Mouse (Mus musculus) heart, embryonic 13.5 days (tissue): ENCODE results near the gene Gsx2. TPM values are rescaled to one million over a fixed set of nuclear protein-coding genes. Genes with fewer than 3 reads are reported as not detected.

ENCODE experiments used
- ATAC-seq: fragments of 200-750 bp; cut with Nextera tagmentation; 2 replicates; pipeline ENCODE4 v1.8.0; 2017; ENCODE audit warnings: moderate TSS enrichment; ENCODE audit not compliant: insufficient number of reproducible peaks, low FRiP score, low TSS enrichment; ENCODE audit errors: extremely low read depth
- H3K27ac ChIP-seq: fragments of 300-500 bp; sonication (generic); replicated peaks from 2 replicates; pipeline ENCODE4 v1.5.1; 2015; ENCODE audit warnings: moderate library complexity, mild to moderate bottlenecking, inconsistent platforms
- H3K27me3 ChIP-seq: fragments of 300-500 bp; sonication (generic); replicated peaks from 2 replicates; pipeline ENCODE4 v1.6.1; 2015; ENCODE audit warnings: mild to moderate bottlenecking, inconsistent platforms
- H3K36me3 ChIP-seq: fragments of 300-500 bp; sonication (generic); 2 replicates; pipeline ENCODE4 v1.6.1; 2015; ENCODE audit warnings: mild to moderate bottlenecking, inconsistent platforms
- H3K4me1 ChIP-seq: fragments of 300-500 bp; sonication (generic); 2 replicates; pipeline ENCODE4 v1.6.1; 2015; ENCODE audit warnings: inconsistent platforms
- H3K4me2 ChIP-seq: fragments of 300-500 bp; sonication (generic); 2 replicates; pipeline ENCODE4 v1.6.1; 2015; ENCODE audit warnings: inconsistent platforms, mild to moderate bottlenecking, moderate library complexity
- H3K4me3 ChIP-seq: fragments of 300-500 bp; sonication (generic); 2 replicates; pipeline ENCODE4 v1.5.1; 2015; ENCODE audit warnings: moderate library complexity, mild to moderate bottlenecking, inconsistent platforms
- H3K9ac ChIP-seq: fragments of 300-500 bp; sonication (generic); 2 replicates; pipeline ENCODE4 v1.6.1; 2015; ENCODE audit warnings: inconsistent platforms, mild to moderate bottlenecking, moderate library complexity
- H3K9me3 ChIP-seq: fragments of 300-500 bp; sonication (generic); 2 replicates; pipeline ENCODE4 v1.6.1; 2016; ENCODE audit warnings: inconsistent platforms
- WGBS: fragments of 180-500 bp; shearing (Covaris S2); methylation state at CpG from one replicate; pipeline ENCODE4 v1.1.7; 2015; ENCODE audit warnings: mixed read lengths; 5-methylcytosine and 5-hydroxymethylcytosine counted together
- polyA plus RNA-seq: library from polyadenylated mRNA; unstranded; fragments of >200 nt; fragmentation: Nextera tagmentation; extraction: Ambion mirVana; gene quantifications from 2 replicates; pipeline ENCODE4 v1.2.1, GENCODE M21; 2015

Gsx2 gene
- polyA plus RNA-seq = not detected in 2 replicates

DNA sequence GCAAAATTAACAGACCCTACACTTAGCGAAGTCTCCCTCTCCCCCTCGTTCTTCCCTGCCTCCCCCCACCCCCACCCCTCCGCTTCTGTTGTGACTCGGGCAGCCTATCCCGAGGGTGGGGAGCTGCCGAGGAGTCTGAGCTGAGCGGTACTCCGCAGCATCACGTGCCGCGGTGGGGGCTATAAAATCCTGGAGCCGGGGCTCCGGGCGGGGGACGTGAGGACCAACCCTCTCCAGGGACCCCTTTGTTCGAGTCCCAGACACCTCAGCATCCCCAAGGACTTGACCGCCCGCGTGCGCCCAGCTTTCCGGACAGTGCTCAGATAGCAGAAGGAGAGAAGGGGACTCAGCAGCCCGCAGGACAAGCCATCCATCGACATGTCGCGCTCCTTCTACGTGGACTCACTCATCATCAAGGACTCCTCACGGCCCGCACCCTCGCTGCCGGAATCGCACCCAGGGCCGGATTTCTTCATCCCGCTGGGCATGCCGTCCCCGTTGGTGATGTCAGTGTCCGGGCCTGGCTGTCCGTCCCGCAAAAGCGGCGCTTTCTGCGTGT lies at the start of gene Gsx2:
Gene Gsx2 (plus strand): TSS at position 219 of the 559 bp plus-strand sequence.
- Histone ChIP-seq H3K9ac (no peak within 1 kb of the TSS), H3K27ac (no peak within 1 kb of the TSS), H3K4me1 (peaks cover 18% of the 10 kb centered on the region), H3K36me3 (no peaks in the 10 kb centered on the region), H3K4me3 (peak within 1 kb of the TSS; percentile 43), H3K9me3 (no peaks in the 10 kb centered on the region), H3K4me2 (peak within 1 kb of the TSS; percentile 61), H3K27me3 (peaks cover 99% of the 10 kb centered on the region)
- ATAC-seq = no peak
- whole genome bisulfite sequencing = 0% methylated on average over 41 of the region's 41 CpGs

DNA sequence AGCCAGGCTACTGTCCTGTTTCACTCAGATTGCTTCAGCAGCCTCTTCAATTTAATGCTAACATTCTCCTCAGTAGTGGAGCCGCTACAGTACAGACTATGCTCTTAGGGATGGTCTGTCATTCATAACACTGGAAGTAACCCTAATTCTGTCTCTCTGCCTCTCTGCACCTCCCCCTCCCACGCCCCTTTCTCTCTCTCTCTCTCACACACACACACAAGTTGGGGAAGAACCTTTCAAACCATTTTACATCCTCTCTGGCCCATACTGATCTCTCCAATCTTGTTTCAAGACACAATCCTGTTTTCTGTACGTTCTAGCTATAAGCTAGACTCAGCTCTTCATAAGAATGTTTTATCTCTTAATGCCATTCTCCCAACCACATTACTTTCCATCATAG lies 39.9 kb upstream of the Gsx2 start:
- peaks cover 15% of the 10 kb centered on the region for H3K36me3 ChIP-seq
- WGBS = 86% methylated on average over 3 of the region's 3 CpGs
- peaks cover 11% of the 10 kb centered on the region for H3K4me1 ChIP-seq
- no peak overlapping the region for H3K4me3 ChIP-seq
- no peak overlapping the region for H3K9ac ChIP-seq
- H3K27ac ChIP-seq = no peak overlapping the region
- no peaks in the 10 kb centered on the region for H3K9me3 ChIP-seq
- no peaks in the 10 kb centered on the region for H3K27me3 ChIP-seq
- H3K4me2 ChIP-seq = no peak overlapping the region
- ATAC-seq = no peak

DNA sequence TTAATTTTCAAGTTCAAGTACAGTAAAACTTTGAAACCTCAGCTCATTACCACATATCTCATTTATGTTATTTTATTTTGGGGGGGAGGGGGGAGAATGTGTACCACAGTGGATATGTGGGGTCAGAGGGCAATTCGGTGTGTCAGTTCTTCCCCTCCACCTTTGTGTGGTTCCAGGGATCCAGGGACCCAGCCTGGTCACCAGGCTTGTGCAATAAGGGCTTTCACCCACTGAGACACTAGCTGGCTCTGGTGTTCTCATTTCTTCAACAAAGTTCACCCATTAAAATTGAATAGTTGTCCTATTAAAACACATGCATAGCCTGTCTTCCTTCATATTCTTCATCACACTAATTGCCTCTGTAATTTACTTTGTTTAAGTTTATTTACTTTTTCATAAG lies 36.1 kb upstream of the Gsx2 start:
- H3K27me3 ChIP-seq = no peaks in the 10 kb centered on the region
- H3K4me2 ChIP-seq = no peak overlapping the region
- WGBS = 84% methylated on average over 1 of the region's 1 CpGs

DNA sequence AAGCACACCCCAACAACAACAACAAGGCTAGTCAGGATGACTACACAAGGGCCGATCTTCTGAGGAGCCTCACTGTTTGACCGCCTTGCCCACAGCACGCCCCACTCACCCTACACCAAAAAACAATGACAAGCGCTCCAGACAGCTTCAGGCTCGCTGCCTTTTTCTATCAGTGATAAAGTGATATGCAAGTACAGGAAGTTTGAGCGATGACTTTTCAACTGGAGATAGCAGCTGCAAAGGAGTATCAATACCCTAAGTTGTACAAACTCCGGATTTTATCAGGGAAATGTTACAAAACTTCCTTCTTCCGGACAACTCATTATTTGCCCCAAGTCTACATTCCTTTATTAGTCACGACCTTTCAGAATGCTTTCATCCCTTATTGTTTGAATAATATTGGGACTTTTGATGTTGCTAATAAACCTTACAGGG lies 32.4 kb upstream of the Gsx2 start:
- no peak for ATAC-seq
- no peak overlapping the region; the same call in 1 of the 2 replicates for H3K27ac ChIP-seq
- 19% methylated on average over 9 of the region's 9 CpGs for WGBS

More for the DNA sequence above, 36.1 kb upstream of the Gsx2 start:
- ATAC-seq = no peak
- Histone ChIP-seq H3K9ac (no peak overlapping the region), H3K4me3 (no peak overlapping the region), H3K27ac (no peak overlapping the region), H3K9me3 (no peaks in the 10 kb centered on the region), H3K36me3 (peaks cover 11% of the 10 kb centered on the region), H3K4me1 (peaks cover 20% of the 10 kb centered on the region)

DNA sequence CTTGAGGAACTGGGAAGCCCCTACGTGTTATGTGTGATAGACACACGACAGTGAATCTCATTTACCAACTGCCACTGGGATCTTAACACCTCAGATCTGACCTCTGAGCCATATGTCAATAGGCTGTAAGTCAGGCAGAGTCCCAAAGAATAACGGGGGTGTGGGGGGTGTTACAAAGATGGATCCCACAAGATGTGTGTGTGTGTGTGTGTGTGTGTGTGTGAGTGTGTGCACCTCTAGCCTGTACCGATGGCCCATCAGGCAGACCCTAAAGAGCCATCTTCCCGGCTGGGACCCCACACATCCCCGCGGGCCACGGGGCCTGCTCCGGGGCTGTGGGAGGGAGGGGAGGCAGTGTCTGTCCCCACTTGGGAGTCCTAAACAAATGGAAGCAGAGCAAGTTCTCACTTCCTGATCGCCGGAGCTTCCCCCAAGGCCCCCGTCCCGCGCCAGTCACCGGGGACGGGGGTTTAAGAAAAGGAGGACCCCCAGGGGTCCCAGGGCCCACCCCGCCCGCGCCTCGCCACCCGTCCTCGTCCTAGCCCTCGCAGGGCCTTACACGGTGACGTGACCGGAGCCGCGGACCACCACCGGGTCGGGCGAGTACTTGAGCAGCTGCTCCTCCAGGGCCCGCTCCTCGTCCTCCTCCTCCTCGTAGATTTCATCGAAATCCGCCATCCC lies 31.6 kb upstream of the Gsx2 start:
- Histone ChIP-seq H3K4me3 (peak overlapping the region; percentile 98), H3K9me3 (no peaks in the 10 kb centered on the region), H3K4me2 (peak overlapping the region; percentile 94), H3K27ac (peak overlapping the region; percentile 91), H3K27me3 (peaks cover 10% of the 10 kb centered on the region; the same call in 1 of the 2 replicates), H3K36me3 (peaks cover 11% of the 10 kb centered on the region), H3K4me1 (peaks cover 20% of the 10 kb centered on the region), H3K9ac (peak overlapping the region; percentile 99)
- under 1% methylated on average over 36 of the region's 36 CpGs for WGBS
- ATAC-seq = peak; percentile 61

More for the DNA sequence above, 32.4 kb upstream of the Gsx2 start:
- H3K27me3 ChIP-seq = peaks cover 3% of the 10 kb centered on the region; the same call in 1 of the 2 replicates
- peak overlapping the region; percentile 98 for H3K4me3 ChIP-seq
- peaks cover 20% of the 10 kb centered on the region for H3K4me1 ChIP-seq
- H3K4me2 ChIP-seq = peak overlapping the region; percentile 94
- H3K9me3 ChIP-seq = no peaks in the 10 kb centered on the region
- H3K36me3 ChIP-seq = peaks cover 11% of the 10 kb centered on the region
- H3K9ac ChIP-seq = peak overlapping the region; percentile 99

DNA sequence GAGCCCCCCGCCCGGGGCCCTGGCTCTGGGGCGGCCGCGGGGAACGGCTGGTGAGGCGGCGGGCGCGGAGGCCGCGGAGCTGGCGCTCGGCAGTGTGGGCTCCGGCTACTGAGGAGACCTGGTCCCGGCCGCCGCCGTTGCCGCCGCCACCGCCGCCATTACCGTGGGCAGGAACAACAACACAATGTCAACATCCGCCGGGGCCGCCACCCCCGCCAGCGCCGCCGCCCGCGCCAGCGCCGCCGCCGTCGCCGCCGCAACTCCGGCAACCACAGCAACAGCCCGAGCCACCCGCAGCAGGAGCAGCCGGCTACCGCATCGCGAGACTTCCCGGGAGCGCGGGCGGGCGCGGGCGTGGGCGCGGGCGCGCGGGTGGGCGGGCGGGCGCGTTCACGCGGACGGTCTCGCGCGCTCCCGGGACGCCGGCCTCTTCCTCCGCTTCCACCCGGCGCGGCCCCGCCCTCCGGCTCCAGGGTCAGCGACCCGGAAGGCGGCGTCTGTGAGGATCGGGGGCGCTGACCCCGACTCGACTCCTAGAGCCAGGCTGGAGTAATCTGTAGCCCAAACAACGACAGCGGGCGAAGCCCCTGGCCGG lies 31.0 kb upstream of the Gsx2 start, which contains the start of gene Chic2:
Gene Chic2 (minus strand): TSS at position 465 of the 595 bp plus-strand sequence.
- H3K4me1 ChIP-seq = peaks cover 20% of the 10 kb centered on the region
- peaks cover 11% of the 10 kb centered on the region for H3K36me3 ChIP-seq
- no peaks in the 10 kb centered on the region for H3K9me3 ChIP-seq
- peak; percentile 84 for ATAC-seq
- H3K4me2 ChIP-seq = peak within 1 kb of the TSS; percentile 94
- WGBS = under 1% methylated on average over 66 of the region's 90 CpGs
- peaks cover 10% of the 10 kb centered on the region; the same call in 1 of the 2 replicates for H3K27me3 ChIP-seq
- peak within 1 kb of the TSS; percentile 91 for H3K27ac ChIP-seq
- H3K9ac ChIP-seq = peak within 1 kb of the TSS; percentile 99
- peak within 1 kb of the TSS; percentile 98 for H3K4me3 ChIP-seq

DNA sequence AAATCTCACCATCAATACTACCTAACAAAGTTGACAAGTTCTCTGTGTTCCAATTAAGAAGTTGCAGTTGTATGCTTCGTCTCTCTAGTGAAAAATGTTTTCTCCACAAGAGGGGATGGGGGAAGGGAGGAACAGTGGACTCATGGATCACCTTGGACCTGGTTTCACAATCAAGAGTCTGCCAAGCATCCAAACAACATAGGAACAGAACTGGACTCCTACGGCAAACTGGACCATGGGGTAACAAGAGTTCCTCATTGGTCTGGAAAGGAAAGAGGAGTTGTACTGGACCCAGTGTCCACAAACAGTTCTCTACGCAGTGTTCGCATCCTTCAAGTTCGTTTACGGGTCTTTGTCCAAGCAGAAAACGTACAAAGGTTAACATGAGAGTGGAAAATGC lies 30.0 kb upstream of the Gsx2 start:
- no peak for ATAC-seq
- H3K9me3 ChIP-seq = no peaks in the 10 kb centered on the region
- H3K4me3 ChIP-seq = no peak overlapping the region
- H3K27ac ChIP-seq = no peak overlapping the region
- H3K4me2 ChIP-seq = no peak overlapping the region
- H3K9ac ChIP-seq = no peak overlapping the region
- peaks cover 10% of the 10 kb centered on the region; the same call in 1 of the 2 replicates for H3K27me3 ChIP-seq
- 89% methylated on average over 7 of the region's 7 CpGs for WGBS
- H3K36me3 ChIP-seq = peaks cover 11% of the 10 kb centered on the region
- peaks cover 20% of the 10 kb centered on the region for H3K4me1 ChIP-seq

DNA sequence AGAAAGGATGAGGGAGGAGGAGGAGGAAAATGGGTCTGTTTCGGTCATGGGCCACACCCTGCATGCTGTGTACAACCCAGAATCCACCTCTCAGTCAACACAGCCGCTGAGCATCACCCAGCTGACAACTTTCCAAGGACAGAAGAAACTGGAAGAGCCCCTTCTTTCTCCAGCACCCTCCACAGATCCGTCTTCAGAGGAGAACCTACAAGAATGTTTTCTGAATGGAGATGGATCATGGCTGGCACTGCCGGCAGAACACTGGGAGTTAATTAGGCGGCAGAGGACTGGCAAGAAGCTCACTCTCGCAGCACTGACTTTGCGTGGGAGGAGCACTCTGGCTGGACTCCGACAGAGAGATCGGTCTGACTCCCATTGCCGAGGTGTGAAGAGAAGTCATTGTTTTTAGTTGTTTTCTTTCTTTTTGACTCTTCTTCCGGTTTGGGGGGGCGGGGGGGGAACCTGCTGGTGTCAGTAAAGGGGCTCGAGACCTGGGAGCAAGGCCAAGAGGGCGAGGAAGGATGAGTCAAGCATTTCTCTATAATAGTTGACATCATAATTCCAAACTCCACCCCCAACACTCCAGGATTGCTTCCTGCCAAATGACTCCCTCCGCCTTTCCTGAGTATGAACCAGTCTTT lies 28.6 kb upstream of the Gsx2 start:
- H3K27ac ChIP-seq = no peak overlapping the region
- H3K4me3 ChIP-seq = no peak overlapping the region
- H3K9me3 ChIP-seq = no peaks in the 10 kb centered on the region
- 37% methylated on average over 15 of the region's 15 CpGs for WGBS
- peak overlapping the region; percentile 39 for H3K4me2 ChIP-seq
- H3K9ac ChIP-seq = no peak overlapping the region
- no peak for ATAC-seq
- peaks cover 17% of the 10 kb centered on the region for H3K4me1 ChIP-seq
- H3K27me3 ChIP-seq = peaks cover 10% of the 10 kb centered on the region
- peaks cover 2% of the 10 kb centered on the region; the same call in 1 of the 2 replicates for H3K36me3 ChIP-seq

DNA sequence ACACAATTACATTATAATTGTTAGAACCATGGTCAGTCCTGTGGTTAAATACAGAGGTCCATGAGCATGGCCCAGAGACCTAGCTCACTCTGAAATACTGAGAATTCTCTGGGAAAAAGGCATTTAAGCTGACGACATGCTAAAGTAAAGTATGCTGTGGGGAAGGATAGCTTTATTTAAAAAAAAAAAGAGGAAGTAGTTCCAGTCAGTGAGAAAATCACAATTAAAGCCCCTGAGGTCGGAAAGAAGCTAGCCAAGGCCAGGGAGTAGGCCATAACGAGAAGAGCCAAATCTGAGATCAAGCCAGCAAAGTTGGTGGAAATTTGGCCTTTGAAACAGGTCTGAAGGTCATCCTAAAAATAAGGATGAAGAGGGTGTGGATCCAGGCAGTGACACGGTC lies 24.3 kb upstream of the Gsx2 start:
- Histone ChIP-seq H3K4me2 (no peak overlapping the region), H3K4me3 (no peak overlapping the region), H3K9ac (no peak overlapping the region), H3K9me3 (no peaks in the 10 kb centered on the region), H3K4me1 (no peaks in the 10 kb centered on the region; the same call in 1 of the 2 replicates), H3K27ac (no peak overlapping the region), H3K36me3 (no peaks in the 10 kb centered on the region), H3K27me3 (peaks cover 18% of the 10 kb centered on the region)
- WGBS = 69% methylated on average over 4 of the region's 4 CpGs
- ATAC-seq = no peak

DNA sequence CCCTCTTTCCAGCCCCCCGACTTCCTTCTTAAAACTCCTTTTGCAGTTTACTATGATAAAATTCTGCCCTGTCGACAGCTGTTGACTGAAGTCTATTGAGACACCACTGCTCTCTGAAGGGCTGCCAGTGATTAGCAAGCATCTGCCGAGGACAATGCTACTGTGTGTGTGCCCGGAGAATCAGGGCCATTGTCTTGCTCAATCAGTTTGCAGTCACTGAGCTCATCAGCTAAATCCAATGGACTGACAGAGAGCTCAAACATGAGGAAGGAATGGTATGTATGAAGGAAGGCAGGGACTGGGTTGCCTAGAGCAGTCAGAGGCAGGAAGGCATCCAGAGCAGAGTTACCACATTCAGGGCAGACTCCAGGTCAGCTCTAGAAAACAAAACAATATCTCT lies 12.2 kb upstream of the Gsx2 start:
- WGBS = 24% methylated on average over 4 of the region's 4 CpGs

DNA sequence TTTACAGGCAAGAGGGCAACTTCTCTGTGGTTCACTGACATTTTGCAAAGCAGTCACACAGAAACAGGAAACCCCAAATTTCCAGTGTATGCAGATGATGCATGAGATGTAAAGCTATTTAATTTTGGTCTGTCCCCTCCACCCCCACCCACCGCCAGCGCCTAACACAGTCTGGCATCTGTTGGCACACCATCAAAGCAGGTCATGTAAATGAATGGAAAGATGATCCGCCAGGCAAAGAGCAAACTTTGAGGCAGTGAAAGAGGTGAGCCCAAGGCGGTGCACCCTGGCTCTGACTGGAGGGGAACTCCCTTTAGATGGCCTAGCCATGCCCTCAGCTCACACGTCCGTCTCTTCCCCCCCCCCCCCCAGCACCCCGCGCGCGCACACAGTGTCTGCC lies 8.7 kb upstream of the Gsx2 start:
- H3K27ac ChIP-seq = no peak overlapping the region

More for the DNA sequence above, 12.2 kb upstream of the Gsx2 start:
- H3K27me3 ChIP-seq = peaks cover 33% of the 10 kb centered on the region
- peaks cover 10% of the 10 kb centered on the region for H3K4me1 ChIP-seq
- no peak overlapping the region for H3K9ac ChIP-seq
- H3K4me3 ChIP-seq = no peak overlapping the region
- no peak for ATAC-seq
- H3K36me3 ChIP-seq = no peaks in the 10 kb centered on the region
- H3K4me2 ChIP-seq = no peak overlapping the region
- no peaks in the 10 kb centered on the region for H3K9me3 ChIP-seq
- no peak overlapping the region for H3K27ac ChIP-seq

More for the DNA sequence above, 8.7 kb upstream of the Gsx2 start:
- peak overlapping the region; percentile 89 for H3K4me2 ChIP-seq
- ATAC-seq = no peak
- H3K4me3 ChIP-seq = peak overlapping the region; percentile 57
- H3K4me1 ChIP-seq = peaks cover 23% of the 10 kb centered on the region
- no peaks in the 10 kb centered on the region for H3K9me3 ChIP-seq
- no peaks in the 10 kb centered on the region for H3K36me3 ChIP-seq
- WGBS = 6% methylated on average over 8 of the region's 10 CpGs
- H3K27me3 ChIP-seq = peaks cover 68% of the 10 kb centered on the region
- H3K9ac ChIP-seq = peak overlapping the region; percentile 62; the same call in 1 of the 2 replicates
